In genomic region chr4:119291921-119292320, GRCm38 (mm10) we compare ENCODE assay signal across 8 mouse cellular contexts. TPM values are rescaled to one million over a fixed set of nuclear protein-coding genes. Genes with fewer than 3 reads are reported as not detected.
DNase-seq lines count a peak whose midpoint lies in the region; ATAC-seq lines count a peak whose summit lies in the region.

No protein-coding gene starts in this region.

- peaks cover 42% of the 10 kb centered on the region for H3K4me1 ChIP-seq in heart, embryonic 15.5 days (replicated peaks)
- peaks cover 25% of the 10 kb centered on the region for H3K4me1 ChIP-seq in hindbrain, embryonic 16.5 days (ENCODE audit: control insufficient read depth, insufficient read depth, low read depth, low read length)
- peaks cover 19% of the 10 kb centered on the region for H3K4me1 ChIP-seq in midbrain, embryonic 14.5 days (ENCODE audit: control insufficient read depth, insufficient read depth, low read length)

- ATAC-seq in heart, embryonic 15.5 days (replicated peaks; ENCODE audit: insufficient number of reproducible peaks, insufficient read depth, low FRiP score, low read depth): no peak
- ATAC-seq in hindbrain, embryonic 16.5 days: no peak
- ATAC-seq in midbrain, embryonic 14.5 days (ENCODE audit: low FRiP score, low TSS enrichment): no peak

- no peaks in the 10 kb centered on the region for H3K9me3 ChIP-seq in heart, embryonic 15.5 days (replicated peaks)
- no peaks in the 10 kb centered on the region for H3K9me3 ChIP-seq in hindbrain, embryonic 16.5 days (ENCODE audit: control insufficient read depth, low read length)
- no peaks in the 10 kb centered on the region for H3K9me3 ChIP-seq in midbrain, embryonic 14.5 days (ENCODE audit: control insufficient read depth, low read length)

- H3K4me3 ChIP-seq in heart, embryonic 15.5 days: peak overlapping the region; percentile 78
- peak overlapping the region; percentile 83 for H3K4me3 ChIP-seq in hindbrain, embryonic 16.5 days (ENCODE audit: low read length)
- H3K4me3 ChIP-seq in midbrain, embryonic 14.5 days (replicated peaks; ENCODE audit: low read depth, low read length): peak overlapping the region; percentile 93

- 83% methylated on average over 1 of the region's 1 CpGs for WGBS in heart, embryonic 15.5 days
- 79% methylated on average over 1 of the region's 1 CpGs for WGBS in hindbrain, embryonic 16.5 days
- 91% methylated on average over 1 of the region's 1 CpGs for WGBS in midbrain, embryonic 14.5 days

- H3K27ac ChIP-seq in heart, embryonic 15.5 days: no peak overlapping the region; the same call in 1 of the 2 replicates
- H3K27ac ChIP-seq in hindbrain, embryonic 16.5 days (ENCODE audit: low read depth, low read length): no peak overlapping the region
- no peak overlapping the region for H3K27ac ChIP-seq in midbrain, embryonic 14.5 days (replicated peaks; ENCODE audit: low read depth, low read length)

- H3K27me3 ChIP-seq in heart, embryonic 15.5 days: no peaks in the 10 kb centered on the region
- no peaks in the 10 kb centered on the region for H3K27me3 ChIP-seq in hindbrain, embryonic 16.5 days (replicated peaks; ENCODE audit: control insufficient read depth, insufficient read depth, low read length)
- no peaks in the 10 kb centered on the region for H3K27me3 ChIP-seq in midbrain, embryonic 14.5 days (ENCODE audit: control insufficient read depth, insufficient read depth, low read length)

- H3K9ac ChIP-seq in heart, embryonic 15.5 days: 0 out of 2 replicates have a peak overlapping the region, but pooled peaks have one; percentile 79
- H3K9ac ChIP-seq in hindbrain, embryonic 16.5 days (ENCODE audit: low read depth, low read length): no peak overlapping the region
- peak overlapping the region; percentile 85; the same call in 1 of the 2 replicates for H3K9ac ChIP-seq in midbrain, embryonic 14.5 days (replicated peaks; ENCODE audit: low read length)

- peak overlapping the region; percentile 65 for H3K4me2 ChIP-seq in heart, embryonic 15.5 days
- H3K4me2 ChIP-seq in hindbrain, embryonic 16.5 days (ENCODE audit: low read length): peak overlapping the region; percentile 73
- H3K4me2 ChIP-seq in midbrain, embryonic 14.5 days (ENCODE audit: low read length): peak overlapping the region; percentile 72

- no peak for DNase-seq in heart, postnatal 4 days
- peak; percentile 51 for DNase-seq in ZHBTc4 (ENCODE audit: low read depth, low spot score)
- DNase-seq in midbrain, embryonic 14.5 days: no peak
- no peak for DNase-seq in cerebellum, adult 11 months
- DNase-seq in thymus, adult 18-20 months: no peak
- DNase-seq in urinary bladder, adult 18-20 months (ENCODE audit: low spot score in 2 of 2): no peak

- peaks cover 7% of the 10 kb centered on the region; the same call in 1 of the 2 replicates for H3K36me3 ChIP-seq in heart, embryonic 15.5 days
- no peaks in the 10 kb centered on the region; the same call in 1 of the 2 replicates for H3K36me3 ChIP-seq in hindbrain, embryonic 16.5 days (ENCODE audit: control insufficient read depth, insufficient read depth, low read length)
- peaks cover 8% of the 10 kb centered on the region; the same call in 1 of the 2 replicates for H3K36me3 ChIP-seq in midbrain, embryonic 14.5 days (ENCODE audit: control insufficient read depth, insufficient read depth, low read length)

RNA-seq across cellular contexts. Expression of gene Ybx1, which starts 2.5 kb away (rescaled TPM):
- polyA plus RNA-seq in heart, embryonic 15.5 days (2015; fragmentation: Nextera tagmentation; extraction: Ambion mirVana): 583 and 597 TPM in 2 replicates
- 100 to 1,000 TPM; 784 to 817 TPM for total RNA-seq in heart, postnatal 4 days (2021)
- 710 and 718 TPM in 2 replicates for polyA plus RNA-seq in hindbrain, embryonic 16.5 days (2015; fragmentation: Nextera tagmentation; extraction: Ambion mirVana)
- polyA plus RNA-seq in midbrain, embryonic 14.5 days (2014; fragmentation: Nextera tagmentation; extraction: Ambion mirVana): 990 and 1,028 TPM in 2 replicates

RNA-seq across cellular contexts. Expression of gene Ppih, which starts 28.4 kb away (rescaled TPM):
- polyA plus RNA-seq in heart, embryonic 15.5 days (2015; fragmentation: Nextera tagmentation; extraction: Ambion mirVana): 38.1 and 41.9 TPM in 2 replicates
- total RNA-seq in heart, postnatal 4 days (2021): 10 to 100 TPM; 18.4 to 23.0 TPM
- polyA plus RNA-seq in hindbrain, embryonic 16.5 days (2015; fragmentation: Nextera tagmentation; extraction: Ambion mirVana): 42.4 and 43.4 TPM in 2 replicates
- polyA plus RNA-seq in midbrain, embryonic 14.5 days (2014; fragmentation: Nextera tagmentation; extraction: Ambion mirVana): 57.6 and 60.0 TPM in 2 replicates

RNA-seq across cellular contexts. Expression of gene Cldn19, which starts 36.7 kb away (rescaled TPM):
- 0.23 TPM in 1 of 2 replicates, not detected in the other for polyA plus RNA-seq in heart, embryonic 15.5 days (2015; fragmentation: Nextera tagmentation; extraction: Ambion mirVana)
- total RNA-seq in heart, postnatal 4 days (2021): 1 to 10 TPM in 1 of 2 experiments, under 1 TPM in 1; 0.17 to 1.2 TPM
- polyA plus RNA-seq in hindbrain, embryonic 16.5 days (2015; fragmentation: Nextera tagmentation; extraction: Ambion mirVana): 0.81 and 1.1 TPM in 2 replicates
- 1.4 and 1.8 TPM in 2 replicates for polyA plus RNA-seq in midbrain, embryonic 14.5 days (2014; fragmentation: Nextera tagmentation; extraction: Ambion mirVana)

RNA-seq across cellular contexts. Expression of gene P3h1, which starts 59.2 kb away (rescaled TPM):
- polyA plus RNA-seq in heart, embryonic 15.5 days (2015; fragmentation: Nextera tagmentation; extraction: Ambion mirVana): 29.1 and 35.4 TPM in 2 replicates
- total RNA-seq in heart, postnatal 4 days (2021): 10 to 100 TPM; 25.1 to 27.2 TPM
- polyA plus RNA-seq in hindbrain, embryonic 16.5 days (2015; fragmentation: Nextera tagmentation; extraction: Ambion mirVana): 8.3 and 11.3 TPM in 2 replicates
- 10.1 TPM in 2 replicates for polyA plus RNA-seq in midbrain, embryonic 14.5 days (2014; fragmentation: Nextera tagmentation; extraction: Ambion mirVana)

RNA-seq across cellular contexts. Expression of gene AU022252, which starts 59.4 kb away (rescaled TPM):
- 23.9 and 24.4 TPM in 2 replicates for polyA plus RNA-seq in heart, embryonic 15.5 days (2015; fragmentation: Nextera tagmentation; extraction: Ambion mirVana)
- 10 to 100 TPM; 19.9 to 21.0 TPM for total RNA-seq in heart, postnatal 4 days (2021)
- 23.3 and 24.5 TPM in 2 replicates for polyA plus RNA-seq in hindbrain, embryonic 16.5 days (2015; fragmentation: Nextera tagmentation; extraction: Ambion mirVana)
- polyA plus RNA-seq in midbrain, embryonic 14.5 days (2014; fragmentation: Nextera tagmentation; extraction: Ambion mirVana): 21.1 and 26.0 TPM in 2 replicates
